13 mouse cellular contexts compared by ENCODE assay signal in the genomic region with DNA sequence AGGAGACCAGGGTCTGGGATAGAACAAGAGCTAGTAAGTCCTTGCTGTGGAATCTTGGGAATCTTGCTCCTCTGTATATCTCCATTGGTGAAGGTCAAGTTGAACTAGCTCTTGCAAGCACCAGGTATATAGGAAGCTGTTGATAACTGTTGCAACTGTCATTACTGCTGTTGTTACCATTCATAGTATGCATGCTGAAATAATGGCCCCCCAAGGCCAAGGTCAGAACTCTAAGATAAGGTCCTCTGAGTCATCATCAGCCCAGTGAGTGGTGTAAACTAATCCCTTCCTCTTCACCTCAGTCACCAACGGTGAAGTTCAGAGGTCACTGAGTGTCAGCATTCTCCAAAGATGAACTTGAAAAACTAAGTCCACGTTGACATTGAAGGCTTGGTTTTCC.
DNase-seq lines count a peak whose midpoint lies in the region.
"Had no signal": no experiment of that assay in that cellular context is flagged by ENCODE, and none has a peak within 500 bp of the region (broad histone marks: within the 10 kb centered on the region; RNA-seq: fewer than 3 reads in every experiment).

No protein-coding gene starts in this region.

- peak; percentile 55 for DNase-seq in adrenal gland, adult 2 months
- no peak for DNase-seq in adrenal gland, postnatal 4 days (ENCODE audit: low spot score in 2 of 2)
- DNase-seq in 416B (ENCODE audit: low read depth) (peak; percentile 79), ZHBTc4 (ENCODE audit: low read depth, low spot score) (peak; percentile 18)
- peak; percentile 37 to 38 for DNase-seq in adrenal gland, postnatal 36 days
- no peak for DNase-seq in c-Kit-positive CD71-positive TER-119-positive erythroid progenitor cells, embryonic 14.5 days (ENCODE audit: low spot score)
- no peak for DNase-seq in retina, embryonic 14.5 days (ENCODE audit: low spot score)
- DNase-seq in left cerebral cortex, adult 9 months (ENCODE audit: low spot score in 2 of 2) = no peak
- DNase-seq: cerebellum, adult 18-20 months; cerebellum, postnatal 10 days; forebrain, postnatal 0 days; gastrocnemius, postnatal 14 days; kidney, adult 18-20 months had no signal

Comparison
In these comparisons a context has a peak if more than half of its experiments do, and no peak if none do; other contexts are left out.
1. DNase-seq: peak in adrenal gland, adult 2 months (single experiment), 416B (single experiment), ZHBTc4 (single experiment) and adrenal gland, postnatal 36 days (2 of 2); none in adrenal gland, postnatal 4 days (0 of 2), c-Kit-positive CD71-positive TER-119-positive erythroid progenitor cells, embryonic 14.5 days (single experiment), retina, embryonic 14.5 days (single experiment) and left cerebral cortex, adult 9 months (0 of 2).